Mouse (Mus musculus): Measurements from ENCODE around the gene Cinp. TPM values are rescaled to one million over a fixed set of nuclear protein-coding genes. Genes with fewer than 3 reads are reported as not detected.

Gene Cinp
- polyA plus RNA-seq, 1 experiment, result 54.4 TPM

DNA sequence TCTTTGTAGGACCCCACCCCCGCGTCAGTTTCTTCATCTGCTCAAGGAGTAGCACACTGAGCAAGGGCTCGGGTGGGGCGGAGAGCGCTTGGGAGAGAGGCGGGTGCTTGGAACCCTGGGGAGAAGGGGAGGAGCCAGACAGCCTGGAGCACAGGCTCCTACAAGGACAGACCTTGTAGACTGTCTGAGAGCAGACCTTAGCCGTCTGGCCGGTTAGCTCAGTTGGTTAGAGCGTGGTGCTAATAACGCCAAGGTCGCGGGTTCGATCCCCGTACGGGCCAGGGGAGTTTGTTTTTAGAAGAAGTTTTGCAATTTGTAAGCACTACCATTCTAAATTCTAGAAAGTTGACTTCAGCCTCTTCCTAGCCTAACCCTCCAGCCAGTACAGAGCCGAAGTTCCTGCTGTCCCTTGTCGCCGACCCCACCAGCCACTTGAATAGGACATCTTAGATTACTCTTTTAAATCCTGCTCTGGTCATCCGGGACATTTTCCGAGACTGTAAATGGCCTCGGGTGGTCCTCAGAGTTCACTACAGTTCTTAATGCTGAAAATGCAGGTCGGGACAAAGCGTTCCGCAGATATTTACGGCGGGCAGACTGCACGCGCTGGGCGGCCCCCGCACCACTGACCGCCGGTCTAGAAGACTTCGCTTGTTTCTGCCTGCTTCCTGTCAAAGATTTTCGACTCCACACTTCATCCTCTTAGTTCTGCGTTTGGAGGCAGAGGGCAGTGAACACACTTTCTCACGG is 43.6 kb downstream of the Cinp start:
- Histone ChIP-seq H3K79me2 (ENCODE audit: control insufficient read depth, insufficient read depth) (no peaks in the 10 kb centered on the region), H3K27me3 (ENCODE audit: control insufficient read depth, insufficient read depth, insufficient read length) (no peaks in the 10 kb centered on the region), H3ac (ENCODE audit: control insufficient read depth, insufficient read length) (no peak overlapping the region), H3K4me2 (ENCODE audit: low read depth) (peak overlapping the region; percentile 100), H3K36me3 (ENCODE audit: control insufficient read depth, insufficient read depth) (no peaks in the 10 kb centered on the region), H3K4me3 (peak overlapping the region; percentile 40)
- TF ChIP-seq POLR2AphosphoS2 (IDR thresholded peaks at IDR 0.05; ENCODE audit: insufficient read length, low read depth) (no peak), POLR2A (IDR thresholded peaks at IDR 0.05; ENCODE audit: insufficient read length, low read depth) (peak; percentile 22)

DNA sequence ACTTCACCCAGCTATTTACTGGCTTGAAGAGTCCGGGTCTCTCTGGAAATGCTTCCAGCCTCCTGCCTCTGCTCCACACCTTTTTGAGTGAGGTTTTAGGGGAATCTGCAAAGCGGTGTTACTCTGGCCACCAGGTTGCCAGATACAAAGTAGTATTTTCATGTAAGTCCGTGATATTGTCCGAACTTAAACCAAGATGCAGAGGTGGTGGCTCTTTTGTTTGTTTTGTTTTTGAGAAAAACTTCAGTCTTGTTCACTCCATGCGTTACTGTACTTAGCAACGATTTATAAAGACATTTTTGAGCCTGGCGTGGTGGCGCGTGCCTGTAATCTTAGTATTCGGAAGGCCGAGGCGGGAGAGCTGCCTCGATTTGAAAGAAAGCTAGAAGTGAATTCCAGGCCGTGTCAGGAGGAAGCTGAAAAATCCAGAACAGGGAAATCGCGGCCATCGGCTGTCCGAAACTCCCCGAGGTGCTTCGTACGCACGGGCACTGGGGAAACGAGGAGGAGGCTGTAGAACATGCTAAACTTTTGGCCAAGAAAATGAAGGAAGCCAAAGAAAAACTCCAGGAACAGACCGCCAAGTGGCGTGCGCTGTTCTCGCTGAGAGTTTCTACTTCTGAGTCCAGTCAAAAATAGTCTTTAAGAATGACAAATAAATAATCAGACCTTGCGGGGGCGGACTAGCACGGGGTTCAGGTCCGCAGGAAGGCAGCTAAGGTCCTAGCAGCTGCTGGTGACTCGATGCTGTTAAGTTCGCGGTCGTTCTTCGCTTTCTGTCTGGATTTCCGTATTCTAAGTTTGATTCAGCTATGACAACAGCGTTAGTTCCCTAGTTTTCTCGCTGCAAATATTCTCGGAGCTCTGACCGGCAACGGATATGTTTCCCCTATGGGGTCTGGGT is 44.5 kb downstream of the Cinp start:
- no peak overlapping the region for H3ac ChIP-seq (ENCODE audit: control insufficient read depth, insufficient read length)
- H3K79me2 ChIP-seq (ENCODE audit: control insufficient read depth, insufficient read depth), result no peaks in the 10 kb centered on the region
- TF ChIP-seq REST (IDR thresholded peaks at IDR 0.05; ENCODE audit: insufficient read depth, insufficient read length), result no peak
- no peak for TF ChIP-seq CEBPB (IDR thresholded peaks at IDR 0.05; ENCODE audit: insufficient read depth, poor library complexity, severe bottlenecking)
- no peak for TF ChIP-seq POLR2AphosphoS2 (IDR thresholded peaks at IDR 0.05; ENCODE audit: insufficient read length, low read depth)
- TF ChIP-seq TCF12 (IDR thresholded peaks at IDR 0.05; ENCODE audit: insufficient read depth, poor library complexity, severe bottlenecking), result no peak
- TF ChIP-seq SRF (IDR thresholded peaks at IDR 0.05; ENCODE audit: control insufficient read depth, insufficient read length, low read depth), result no peak
- TF ChIP-seq POLR2A (IDR thresholded peaks at IDR 0.05; ENCODE audit: insufficient read length, low read depth), result no peak
- peak in 2 of 3 experiments; percentile 35 to 68 for TF ChIP-seq MYOD1 (IDR thresholded peaks at IDR 0.05; ENCODE audit: control insufficient read depth in 1 of 3, insufficient read length in 2 of 3, low read depth in 2 of 3)
- no peak for TF ChIP-seq USF1 (IDR thresholded peaks at IDR 0.05; ENCODE audit: low read depth)
- TF ChIP-seq MYOG (IDR thresholded peaks at IDR 0.05; ENCODE audit: control insufficient read depth in 1 of 3, insufficient read depth in 1 of 3, insufficient read length in 2 of 3, low read depth in 2 of 3), result peak in 1 of 3 experiments; percentile 57
- no peak for TF ChIP-seq E2F4 (IDR thresholded peaks at IDR 0.05; ENCODE audit: insufficient read depth)
- no peak for TF ChIP-seq MAX (IDR thresholded peaks at IDR 0.05; ENCODE audit: low read depth)
- TF ChIP-seq TCF3 (IDR thresholded peaks at IDR 0.05; ENCODE audit: insufficient read length, low read depth), result no peak
- H3K4me3 ChIP-seq, result peak overlapping the region; percentile 40
- H3K4me2 ChIP-seq (ENCODE audit: low read depth), result peak overlapping the region; percentile 100
- H3K27me3 ChIP-seq (ENCODE audit: control insufficient read depth, insufficient read depth, insufficient read length), result no peaks in the 10 kb centered on the region
- no peaks in the 10 kb centered on the region for H3K36me3 ChIP-seq (ENCODE audit: control insufficient read depth, insufficient read depth)

DNA sequence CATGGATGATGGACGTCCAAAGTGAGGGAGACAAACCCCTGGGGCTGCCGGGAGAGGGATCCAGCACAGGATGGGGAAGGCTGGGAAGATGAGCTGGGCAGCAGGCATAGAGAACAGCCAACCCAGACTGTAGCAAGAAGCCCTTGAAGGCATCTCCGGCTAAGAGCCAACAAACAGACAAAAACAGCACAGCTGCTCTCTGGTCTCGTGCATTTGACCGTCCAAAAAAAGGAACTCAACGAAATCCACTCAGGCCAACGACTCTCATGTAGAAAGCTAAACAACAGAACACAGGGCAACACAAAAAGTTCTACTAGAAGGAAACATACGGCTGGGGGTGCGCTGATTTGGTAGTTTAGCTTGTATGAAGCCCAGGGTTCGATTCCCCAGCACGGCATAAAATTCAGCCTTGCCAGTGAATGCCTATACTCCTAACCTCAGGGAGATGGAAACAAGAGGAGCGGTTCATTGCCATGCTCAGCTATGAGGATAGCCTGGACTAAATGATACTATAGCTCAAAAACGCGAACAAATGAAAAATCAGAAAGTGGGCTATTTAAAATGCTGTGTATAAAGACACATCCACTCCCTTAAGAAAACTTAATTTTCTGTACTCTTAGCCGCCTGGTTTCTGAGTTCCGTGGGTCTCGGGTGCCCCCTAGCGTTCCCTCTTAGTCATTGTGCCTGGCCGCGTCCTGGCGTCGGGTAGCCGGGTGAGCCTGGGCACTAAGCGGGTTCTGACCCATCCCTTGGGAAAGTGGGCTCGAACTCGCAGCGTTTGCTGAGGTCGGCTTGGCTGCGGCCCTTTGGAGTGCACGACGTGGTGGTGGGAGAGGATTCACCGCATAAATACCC is 45.5 kb downstream of the Cinp start:
- TF ChIP-seq CEBPB (IDR thresholded peaks at IDR 0.05; ENCODE audit: insufficient read depth, poor library complexity, severe bottlenecking) (no peak), POLR2A (IDR thresholded peaks at IDR 0.05; ENCODE audit: insufficient read length, low read depth) (no peak), USF1 (IDR thresholded peaks at IDR 0.05; ENCODE audit: low read depth) (no peak), SRF (IDR thresholded peaks at IDR 0.05; ENCODE audit: control insufficient read depth, insufficient read length, low read depth) (no peak), MYOG (IDR thresholded peaks at IDR 0.05; ENCODE audit: control insufficient read depth in 1 of 3, insufficient read depth in 1 of 3, insufficient read length in 2 of 3, low read depth in 2 of 3) (no peak), REST (IDR thresholded peaks at IDR 0.05; ENCODE audit: insufficient read depth, insufficient read length) (no peak), MYOD1 (IDR thresholded peaks at IDR 0.05; ENCODE audit: control insufficient read depth in 1 of 3, insufficient read length in 2 of 3, low read depth in 2 of 3) (no peak), POLR2AphosphoS2 (IDR thresholded peaks at IDR 0.05; ENCODE audit: insufficient read length, low read depth) (no peak), MAX (IDR thresholded peaks at IDR 0.05; ENCODE audit: low read depth) (no peak), TCF12 (IDR thresholded peaks at IDR 0.05; ENCODE audit: insufficient read depth, poor library complexity, severe bottlenecking) (no peak), TCF3 (IDR thresholded peaks at IDR 0.05; ENCODE audit: insufficient read length, low read depth) (no peak)
- Histone ChIP-seq H3K27me3 (ENCODE audit: control insufficient read depth, insufficient read depth, insufficient read length) (no peaks in the 10 kb centered on the region), H3ac (ENCODE audit: control insufficient read depth, insufficient read length) (no peak overlapping the region), H3K4me3 (peak overlapping the region; percentile 40), H3K4me2 (ENCODE audit: low read depth) (peak overlapping the region; percentile 100), H3K79me2 (ENCODE audit: control insufficient read depth, insufficient read depth) (no peaks in the 10 kb centered on the region), H3K36me3 (ENCODE audit: control insufficient read depth, insufficient read depth) (no peaks in the 10 kb centered on the region)

DNA sequence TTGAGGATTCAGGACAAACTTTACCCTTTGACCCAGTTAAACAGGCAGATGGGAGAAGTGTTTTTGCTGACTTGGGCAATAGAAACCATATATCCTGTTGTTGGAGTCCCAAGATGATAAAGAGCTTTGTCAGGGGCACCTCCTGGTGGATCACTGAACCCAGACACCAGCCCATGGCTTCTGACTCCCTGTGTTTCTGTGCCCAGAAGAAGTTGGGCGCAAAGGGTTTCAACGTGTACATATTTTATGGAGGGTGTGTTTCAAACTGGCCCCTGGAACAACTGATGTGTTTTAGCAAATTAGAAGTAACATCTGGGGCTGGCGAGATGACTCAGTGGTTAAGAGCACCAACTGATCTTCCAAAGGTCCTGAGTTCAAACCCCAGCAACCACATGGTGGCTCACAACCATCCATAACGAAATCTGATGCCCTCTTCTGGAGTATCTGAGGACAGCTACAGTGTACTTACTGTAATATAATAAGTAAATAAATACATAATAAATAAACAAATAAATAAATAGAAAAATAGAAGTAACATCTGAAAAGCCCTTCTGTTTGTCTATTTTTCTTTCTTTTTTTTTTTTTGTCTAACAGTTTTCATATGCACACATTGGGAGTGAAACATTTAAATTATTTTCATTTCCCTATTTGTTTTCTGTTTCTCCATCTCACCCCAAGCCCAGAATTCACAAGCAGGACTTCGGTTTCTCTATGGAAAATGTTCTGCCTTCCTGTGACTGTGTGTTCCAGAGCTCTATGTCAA is 47.0 kb downstream of the Cinp start:
- Histone ChIP-seq H3K36me3 (ENCODE audit: control insufficient read depth, insufficient read depth) (no peaks in the 10 kb centered on the region), H3K79me2 (ENCODE audit: control insufficient read depth, insufficient read depth) (no peaks in the 10 kb centered on the region), H3K27me3 (ENCODE audit: control insufficient read depth, insufficient read depth, insufficient read length) (no peaks in the 10 kb centered on the region), H3ac (ENCODE audit: control insufficient read depth, insufficient read length) (no peak overlapping the region), H3K4me2 (ENCODE audit: low read depth) (no peak overlapping the region), H3K4me3 (no peak overlapping the region)
- TF ChIP-seq E2F4 (IDR thresholded peaks at IDR 0.05; ENCODE audit: insufficient read depth), result no peak
- TF ChIP-seq MYOD1 (IDR thresholded peaks at IDR 0.05; ENCODE audit: control insufficient read depth in 1 of 3, insufficient read length in 2 of 3, low read depth in 2 of 3), result no peak
- no peak for TF ChIP-seq POLR2AphosphoS2 (IDR thresholded peaks at IDR 0.05; ENCODE audit: insufficient read length, low read depth)

All from myocyte (in vitro differentiated cells).